Mouse (Mus musculus): ENCODE results near the gene Fam131a. TPM values are rescaled to one million over a fixed set of nuclear protein-coding genes. Genes with fewer than 3 reads are reported as not detected.

The Fam131a gene
- polyA plus RNA-seq, 1 experiment: 53.5 TPM

- peak; percentile 2 for DNase-seq (ENCODE audit: low read depth)
- no peak for TF ChIP-seq CTCF (IDR thresholded peaks at IDR 0.05; ENCODE audit: borderline replicate concordance, extremely low read depth, insufficient read depth, insufficient read length)
- no peak for TF ChIP-seq POLR2A (IDR thresholded peaks at IDR 0.05; ENCODE audit: borderline replicate concordance, extremely low read depth, insufficient read depth, insufficient read length, poor library complexity, severe bottlenecking)
Measured at GRCm38 (mm10) chr16:20673706-20674303, 19.2 kb upstream of the Fam131a start.

- TF ChIP-seq POLR2A (IDR thresholded peaks at IDR 0.05; ENCODE audit: borderline replicate concordance, extremely low read depth, insufficient read depth, insufficient read length, poor library complexity, severe bottlenecking) (no peak), CTCF (IDR thresholded peaks at IDR 0.05; ENCODE audit: borderline replicate concordance, extremely low read depth, insufficient read depth, insufficient read length) (no peak)
Measured at GRCm38 (mm10) chr16:20675213-20675612, 17.8 kb upstream of the Fam131a start.

GRCm38 (mm10) chr16:20676702-20677101 is 16.3 kb upstream of the Fam131a start:
- no peak for TF ChIP-seq POLR2A (IDR thresholded peaks at IDR 0.05; ENCODE audit: borderline replicate concordance, extremely low read depth, insufficient read depth, insufficient read length, poor library complexity, severe bottlenecking)
- no peak for TF ChIP-seq CTCF (IDR thresholded peaks at IDR 0.05; ENCODE audit: borderline replicate concordance, extremely low read depth, insufficient read depth, insufficient read length)
- peak; percentile 35 for DNase-seq (ENCODE audit: low read depth)

More at GRCm38 (mm10) chr16:20675213-20675612, 17.8 kb upstream of the Fam131a start:
- DNase-seq (ENCODE audit: low read depth): no peak

- TF ChIP-seq POLR2A (IDR thresholded peaks at IDR 0.05; ENCODE audit: borderline replicate concordance, extremely low read depth, insufficient read depth, insufficient read length, poor library complexity, severe bottlenecking): no peak
- no peak for TF ChIP-seq CTCF (IDR thresholded peaks at IDR 0.05; ENCODE audit: borderline replicate concordance, extremely low read depth, insufficient read depth, insufficient read length)
Measured at GRCm38 (mm10) chr16:20677380-20677779, 15.7 kb upstream of the Fam131a start.

GRCm38 (mm10) chr16:20677974-20678675 is 14.9 kb upstream of the Fam131a start:
- TF ChIP-seq CTCF (IDR thresholded peaks at IDR 0.05; ENCODE audit: borderline replicate concordance, extremely low read depth, insufficient read depth, insufficient read length) (no peak), POLR2A (IDR thresholded peaks at IDR 0.05; ENCODE audit: borderline replicate concordance, extremely low read depth, insufficient read depth, insufficient read length, poor library complexity, severe bottlenecking) (no peak)

More at GRCm38 (mm10) chr16:20677380-20677779, 15.7 kb upstream of the Fam131a start:
- no peak for DNase-seq (ENCODE audit: low read depth)

GRCm38 (mm10) chr16:20690774-20691173 is 2.3 kb upstream of the Fam131a start:
- no peak for DNase-seq (ENCODE audit: low read depth)
- TF ChIP-seq POLR2A (IDR thresholded peaks at IDR 0.05; ENCODE audit: borderline replicate concordance, extremely low read depth, insufficient read depth, insufficient read length, poor library complexity, severe bottlenecking) (no peak), CTCF (IDR thresholded peaks at IDR 0.05; ENCODE audit: borderline replicate concordance, extremely low read depth, insufficient read depth, insufficient read length) (no peak)

More at GRCm38 (mm10) chr16:20677974-20678675, 14.9 kb upstream of the Fam131a start:
- DNase-seq (ENCODE audit: low read depth): peak; percentile 54

GRCm38 (mm10) chr16:20691617-20692016 is 1.4 kb upstream of the Fam131a start:
- no peak for DNase-seq (ENCODE audit: low read depth)
- TF ChIP-seq POLR2A (IDR thresholded peaks at IDR 0.05; ENCODE audit: borderline replicate concordance, extremely low read depth, insufficient read depth, insufficient read length, poor library complexity, severe bottlenecking) (no peak), CTCF (IDR thresholded peaks at IDR 0.05; ENCODE audit: borderline replicate concordance, extremely low read depth, insufficient read depth, insufficient read length) (no peak)

GRCm38 (mm10) chr16:20692241-20692965 is 638 bp upstream of the Fam131a start:
- no peak for DNase-seq (ENCODE audit: low read depth)
- TF ChIP-seq POLR2A (IDR thresholded peaks at IDR 0.05; ENCODE audit: borderline replicate concordance, extremely low read depth, insufficient read depth, insufficient read length, poor library complexity, severe bottlenecking): no peak
- no peak for TF ChIP-seq CTCF (IDR thresholded peaks at IDR 0.05; ENCODE audit: borderline replicate concordance, extremely low read depth, insufficient read depth, insufficient read length)

- TF ChIP-seq POLR2A (IDR thresholded peaks at IDR 0.05; ENCODE audit: borderline replicate concordance, extremely low read depth, insufficient read depth, insufficient read length, poor library complexity, severe bottlenecking) (no peak), CTCF (IDR thresholded peaks at IDR 0.05; ENCODE audit: borderline replicate concordance, extremely low read depth, insufficient read depth, insufficient read length) (no peak)
- peak; percentile 79 for DNase-seq (ENCODE audit: low read depth)
Measured at GRCm38 (mm10) chr16:20694781-20695180, 1.7 kb downstream of the Fam131a start.

GRCm38 (mm10) chr16:20695622-20696323 is 2.7 kb downstream of the Fam131a start:
- TF ChIP-seq CTCF (IDR thresholded peaks at IDR 0.05; ENCODE audit: borderline replicate concordance, extremely low read depth, insufficient read depth, insufficient read length) (no peak), POLR2A (IDR thresholded peaks at IDR 0.05; ENCODE audit: borderline replicate concordance, extremely low read depth, insufficient read depth, insufficient read length, poor library complexity, severe bottlenecking) (peak; percentile 49)
- peak; percentile 98 for DNase-seq (ENCODE audit: low read depth)

GRCm38 (mm10) chr16:20699266-20699665 is 6.2 kb downstream of the Fam131a start:
- no peak for DNase-seq (ENCODE audit: low read depth)
- no peak for TF ChIP-seq CTCF (IDR thresholded peaks at IDR 0.05; ENCODE audit: borderline replicate concordance, extremely low read depth, insufficient read depth, insufficient read length)
- TF ChIP-seq POLR2A (IDR thresholded peaks at IDR 0.05; ENCODE audit: borderline replicate concordance, extremely low read depth, insufficient read depth, insufficient read length, poor library complexity, severe bottlenecking): no peak

Measured in brain, embryonic 14.5 days (tissue).